Mouse (Mus musculus): ENCODE measurements around the gene Lnx2. TPM values are rescaled to one million over a fixed set of nuclear protein-coding genes. Genes with fewer than 3 reads are reported as not detected.

Lnx2 gene
- polyA plus RNA-seq, 1 experiment from 2014 or later = 12.4 TPM

DNA sequence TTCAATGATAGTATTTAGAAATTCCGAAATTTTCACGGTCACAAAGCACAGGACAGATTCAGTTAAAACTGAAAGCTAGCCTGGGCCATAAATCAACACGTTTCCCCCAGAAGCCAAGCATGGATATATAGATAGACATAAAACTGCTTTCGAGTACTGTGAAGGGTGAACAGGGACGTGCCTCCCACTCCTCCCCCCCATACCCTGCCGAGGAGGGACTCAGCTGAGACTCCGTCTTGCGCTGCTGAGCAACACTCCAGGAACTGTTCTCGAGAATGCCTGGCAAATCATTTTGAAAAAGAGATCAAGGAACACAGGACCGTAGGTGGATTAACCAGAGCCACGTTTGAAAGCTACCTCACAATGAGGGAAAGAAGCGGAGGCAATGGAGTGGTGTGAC is 42.1 kb downstream of the Lnx2 start:
- H3K9ac ChIP-seq (ENCODE audit: low read depth, low read length) = no peak overlapping the region
- no peak overlapping the region for H3K27ac ChIP-seq
- DNase-seq (ENCODE audit: low spot score) (peak; percentile 56), ATAC-seq (replicated peaks; ENCODE audit: low FRiP score, low read depth) (no peak)
- H3K36me3 ChIP-seq (ENCODE audit: insufficient read depth, low read length) = 0 out of 2 replicates have a peak, but pooled peaks cover 3% of the 10 kb centered on the region
- H3K4me3 ChIP-seq (replicated peaks; ENCODE audit: low read depth, low read length) = no peak overlapping the region
- H3K4me1 ChIP-seq (replicated peaks; ENCODE audit: insufficient read depth, low read length) = no peaks in the 10 kb centered on the region; the same call in 1 of the 2 replicates
- H3K4me2 ChIP-seq (ENCODE audit: low read length) = no peak overlapping the region
- no peak for TF ChIP-seq CTCF (IDR thresholded peaks at IDR 0.05; ENCODE audit: low read depth)
- H3K9me3 ChIP-seq (replicated peaks; ENCODE audit: low read length) = no peaks in the 10 kb centered on the region
- WGBS = 24% methylated on average over 12 of the region's 12 CpGs
- no peaks in the 10 kb centered on the region for H3K27me3 ChIP-seq (ENCODE audit: insufficient read depth, low read length)

DNA sequence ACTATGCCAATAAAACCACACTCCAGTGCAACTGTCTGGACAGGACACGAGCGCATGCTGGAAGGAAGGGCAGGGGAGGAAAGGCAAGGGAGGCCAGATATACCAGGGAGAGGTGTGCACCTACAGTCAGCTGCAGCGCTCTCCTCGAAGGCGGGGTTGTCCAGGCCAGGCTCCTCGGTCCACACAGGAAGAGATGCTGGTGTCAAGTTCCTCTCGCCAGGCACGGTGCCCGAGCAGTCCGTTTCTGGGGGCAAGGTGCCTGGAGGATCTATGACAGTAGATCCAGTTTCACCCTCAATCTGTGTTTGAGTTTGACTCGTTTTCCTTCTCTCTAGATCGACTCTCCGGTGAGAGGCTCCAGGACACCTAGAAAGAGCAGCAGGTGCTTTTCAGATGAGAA is 43.2 kb downstream of the Lnx2 start:
- no peak overlapping the region for H3K9ac ChIP-seq (ENCODE audit: low read depth, low read length)
- peaks cover 15% of the 10 kb centered on the region for H3K36me3 ChIP-seq (ENCODE audit: insufficient read depth, low read length)
- no peak for ATAC-seq (replicated peaks; ENCODE audit: low FRiP score, low read depth)
- H3K9me3 ChIP-seq (replicated peaks; ENCODE audit: low read length) = no peaks in the 10 kb centered on the region
- H3K27ac ChIP-seq = no peak overlapping the region
- no peaks in the 10 kb centered on the region; the same call in 1 of the 2 replicates for H3K4me1 ChIP-seq (replicated peaks; ENCODE audit: insufficient read depth, low read length)
- 56% methylated on average over 13 of the region's 13 CpGs for WGBS
- DNase-seq (ENCODE audit: low spot score) = no peak
- H3K27me3 ChIP-seq (ENCODE audit: insufficient read depth, low read length) = no peaks in the 10 kb centered on the region
- H3K4me3 ChIP-seq (replicated peaks; ENCODE audit: low read depth, low read length) = no peak overlapping the region
- no peak overlapping the region for H3K4me2 ChIP-seq (ENCODE audit: low read length)
- TF ChIP-seq CTCF (IDR thresholded peaks at IDR 0.05; ENCODE audit: low read depth) = no peak

DNA sequence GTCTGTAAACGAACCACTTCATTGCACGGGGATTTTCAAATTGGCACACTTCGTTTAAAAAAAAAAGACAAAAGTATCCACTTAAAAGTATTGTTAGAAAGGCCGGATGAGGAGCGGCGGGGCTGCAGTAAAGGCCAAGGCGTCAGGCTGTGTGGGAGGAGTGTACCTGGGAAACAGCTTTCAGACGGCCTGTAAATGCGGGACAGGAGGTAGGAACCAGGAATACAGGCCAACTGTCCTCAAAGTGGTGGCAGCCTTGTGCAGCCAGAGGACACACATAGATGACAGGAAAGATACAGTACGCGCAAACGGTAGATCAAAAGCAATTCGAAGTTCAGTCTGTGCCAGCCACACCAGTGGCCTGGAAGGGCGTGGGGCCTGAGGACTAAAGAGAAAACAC is 45.1 kb downstream of the Lnx2 start:
- no peak overlapping the region for H3K9ac ChIP-seq (ENCODE audit: low read depth, low read length)
- no peaks in the 10 kb centered on the region for H3K9me3 ChIP-seq (replicated peaks; ENCODE audit: low read length)
- H3K27me3 ChIP-seq (ENCODE audit: insufficient read depth, low read length) = no peaks in the 10 kb centered on the region
- no peak overlapping the region for H3K27ac ChIP-seq
- H3K36me3 ChIP-seq (ENCODE audit: insufficient read depth, low read length) = peaks cover 27% of the 10 kb centered on the region
- H3K4me1 ChIP-seq (replicated peaks; ENCODE audit: insufficient read depth, low read length) = no peaks in the 10 kb centered on the region
- no peak for DNase-seq (ENCODE audit: low spot score)
- 66% methylated on average over 14 of the region's 14 CpGs for WGBS
- H3K4me3 ChIP-seq (replicated peaks; ENCODE audit: low read depth, low read length) = no peak overlapping the region
- no peak overlapping the region for H3K4me2 ChIP-seq (ENCODE audit: low read length)
- no peak for ATAC-seq (replicated peaks; ENCODE audit: low FRiP score, low read depth)
- no peak for TF ChIP-seq CTCF (IDR thresholded peaks at IDR 0.05; ENCODE audit: low read depth)

DNA sequence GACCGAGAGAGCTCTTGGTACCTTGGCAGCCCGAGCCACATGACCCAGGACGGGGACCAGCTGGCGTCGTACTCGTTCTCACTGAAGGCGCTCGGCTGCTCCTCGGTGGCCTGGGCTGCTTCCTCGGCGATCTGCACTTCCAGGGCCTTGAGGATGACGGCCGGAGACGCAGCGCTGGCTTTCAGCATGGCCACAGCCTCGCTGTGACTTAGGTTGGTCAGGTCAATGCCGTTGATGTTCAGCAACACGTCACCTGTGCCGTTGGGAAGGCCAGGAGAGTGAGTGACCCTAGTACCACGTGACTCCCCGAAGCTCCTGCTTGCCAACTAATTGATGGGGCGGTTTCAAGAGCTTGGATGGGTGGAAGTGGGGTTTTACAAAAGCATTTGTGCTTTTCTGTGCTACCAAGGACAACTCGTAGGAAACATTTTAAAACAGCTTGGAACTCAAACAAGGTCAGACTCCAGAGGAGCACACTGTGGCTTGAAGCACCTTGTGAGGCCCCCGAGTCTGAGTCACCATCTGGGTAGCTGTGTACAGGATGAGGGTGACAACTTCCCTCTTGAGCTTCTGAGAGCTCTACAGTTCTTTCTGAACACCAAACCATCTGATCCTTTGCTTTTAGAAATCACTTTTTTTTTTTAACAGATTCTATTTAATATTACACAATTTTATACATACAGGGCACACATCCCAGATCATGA is 51.9 kb downstream of the Lnx2 start:
- H3K36me3 ChIP-seq (ENCODE audit: insufficient read depth, low read length) = peaks cover 55% of the 10 kb centered on the region
- H3K4me1 ChIP-seq (replicated peaks; ENCODE audit: insufficient read depth, low read length) = no peaks in the 10 kb centered on the region
- no peak overlapping the region for H3K4me3 ChIP-seq (replicated peaks; ENCODE audit: low read depth, low read length)
- H3K27ac ChIP-seq = no peak overlapping the region
- no peak for TF ChIP-seq CTCF (IDR thresholded peaks at IDR 0.05; ENCODE audit: low read depth)
- no peaks in the 10 kb centered on the region for H3K9me3 ChIP-seq (replicated peaks; ENCODE audit: low read length)
- H3K27me3 ChIP-seq (ENCODE audit: insufficient read depth, low read length) = no peaks in the 10 kb centered on the region
- 53% methylated on average over 24 of the region's 24 CpGs for WGBS
- DNase-seq (ENCODE audit: low spot score) (no peak), ATAC-seq (replicated peaks; ENCODE audit: low FRiP score, low read depth) (no peak; the same call in 1 of the 2 replicates)
- H3K4me2 ChIP-seq (ENCODE audit: low read length) = no peak overlapping the region
- no peak overlapping the region for H3K9ac ChIP-seq (ENCODE audit: low read depth, low read length)

DNA sequence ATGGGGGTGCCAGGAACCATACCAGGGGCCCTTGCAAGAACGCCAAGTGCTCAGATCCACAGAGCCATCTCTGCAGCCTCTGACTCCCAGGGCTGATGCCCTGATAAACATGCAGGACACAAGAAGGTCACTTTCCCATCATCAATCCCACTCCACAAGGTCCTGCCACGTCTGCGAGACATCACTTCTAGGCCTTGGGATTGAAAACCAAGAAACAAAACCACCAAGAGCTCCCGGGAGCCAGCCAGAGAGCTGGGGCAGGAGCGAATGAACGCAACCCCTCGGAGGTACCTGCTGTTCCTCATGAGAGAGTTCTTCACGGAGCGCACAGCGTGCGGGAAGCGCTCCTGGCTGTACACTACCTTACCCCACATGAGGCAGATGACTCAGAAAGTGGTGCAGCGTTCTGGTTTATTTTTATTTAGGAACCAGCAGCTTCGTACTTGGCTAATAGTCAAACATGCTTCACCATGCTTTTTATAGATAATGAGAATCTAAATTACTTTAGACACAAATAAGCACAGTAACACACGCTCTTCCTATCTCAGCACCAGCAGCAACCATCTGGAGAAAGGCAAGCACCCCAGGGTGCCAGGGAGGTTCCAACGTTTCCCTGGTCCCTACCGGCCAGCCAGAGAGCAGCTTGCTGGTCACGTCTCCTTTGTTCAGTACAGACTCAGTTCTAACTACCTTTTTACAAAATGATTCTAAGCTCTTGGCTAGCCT is 53.0 kb downstream of the Lnx2 start:
- no peaks in the 10 kb centered on the region for H3K9me3 ChIP-seq (replicated peaks; ENCODE audit: low read length)
- no peaks in the 10 kb centered on the region for H3K27me3 ChIP-seq (ENCODE audit: insufficient read depth, low read length)
- no peak overlapping the region for H3K9ac ChIP-seq (ENCODE audit: low read depth, low read length)
- no peak overlapping the region for H3K27ac ChIP-seq
- no peak overlapping the region for H3K4me2 ChIP-seq (ENCODE audit: low read length)
- no peak overlapping the region for H3K4me3 ChIP-seq (replicated peaks; ENCODE audit: low read depth, low read length)
- H3K36me3 ChIP-seq (ENCODE audit: insufficient read depth, low read length) = peaks cover 49% of the 10 kb centered on the region
- no peaks in the 10 kb centered on the region for H3K4me1 ChIP-seq (replicated peaks; ENCODE audit: insufficient read depth, low read length)
- no peak for ATAC-seq (replicated peaks; ENCODE audit: low FRiP score, low read depth)
- 89% methylated on average over 18 of the region's 18 CpGs for WGBS
- TF ChIP-seq CTCF (IDR thresholded peaks at IDR 0.05; ENCODE audit: low read depth) = no peak
- DNase-seq (ENCODE audit: low spot score) = no peak

DNA sequence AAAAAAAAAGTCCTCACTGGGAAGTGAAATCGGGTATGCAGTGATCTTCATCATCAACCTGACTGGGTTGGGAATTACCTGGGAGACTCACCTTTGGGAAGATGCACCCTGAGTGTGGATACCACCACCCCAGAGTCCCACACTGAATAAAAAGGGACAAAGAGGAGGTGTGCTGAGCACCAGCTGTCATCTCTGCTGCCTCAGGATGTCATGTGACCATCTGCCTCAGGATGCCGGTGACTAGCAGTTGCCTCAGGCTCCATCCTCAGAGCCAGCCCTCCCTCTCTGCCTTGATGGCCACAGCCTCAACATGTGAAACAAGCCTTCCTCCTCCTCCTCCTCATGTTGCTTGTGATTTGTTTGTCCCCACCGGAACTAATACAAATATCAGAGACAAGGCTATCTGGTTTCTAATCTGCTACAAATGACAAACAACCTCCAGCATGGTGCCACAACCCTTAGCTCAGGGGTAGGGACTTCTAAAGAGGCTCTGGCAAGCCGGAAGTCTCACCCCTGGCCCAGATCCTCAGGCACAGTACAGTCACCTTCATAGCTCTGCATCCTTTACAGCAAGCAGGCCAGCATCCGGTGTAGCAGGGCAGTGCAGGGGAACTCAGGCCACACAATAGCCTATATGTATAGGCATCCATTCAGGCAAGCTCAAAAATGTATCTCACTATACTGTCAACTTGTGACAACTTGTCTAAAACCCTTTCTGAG is 54.7 kb downstream of the Lnx2 start:
- H3K9ac ChIP-seq (ENCODE audit: low read depth, low read length) = no peak overlapping the region
- WGBS = 71% methylated on average over 5 of the region's 5 CpGs
- H3K27ac ChIP-seq = no peak overlapping the region
- H3K27me3 ChIP-seq (ENCODE audit: insufficient read depth, low read length) = no peaks in the 10 kb centered on the region
- H3K36me3 ChIP-seq (ENCODE audit: insufficient read depth, low read length) = peaks cover 36% of the 10 kb centered on the region
- no peak overlapping the region for H3K4me2 ChIP-seq (ENCODE audit: low read length)
- no peak overlapping the region for H3K4me3 ChIP-seq (replicated peaks; ENCODE audit: low read depth, low read length)
- H3K9me3 ChIP-seq (replicated peaks; ENCODE audit: low read length) = no peaks in the 10 kb centered on the region
- TF ChIP-seq CTCF (IDR thresholded peaks at IDR 0.05; ENCODE audit: low read depth) = no peak
- ATAC-seq (replicated peaks; ENCODE audit: low FRiP score, low read depth) = no peak
- no peak for DNase-seq (ENCODE audit: low spot score)
- H3K4me1 ChIP-seq (replicated peaks; ENCODE audit: insufficient read depth, low read length) = no peaks in the 10 kb centered on the region
